In the genomic region with DNA sequence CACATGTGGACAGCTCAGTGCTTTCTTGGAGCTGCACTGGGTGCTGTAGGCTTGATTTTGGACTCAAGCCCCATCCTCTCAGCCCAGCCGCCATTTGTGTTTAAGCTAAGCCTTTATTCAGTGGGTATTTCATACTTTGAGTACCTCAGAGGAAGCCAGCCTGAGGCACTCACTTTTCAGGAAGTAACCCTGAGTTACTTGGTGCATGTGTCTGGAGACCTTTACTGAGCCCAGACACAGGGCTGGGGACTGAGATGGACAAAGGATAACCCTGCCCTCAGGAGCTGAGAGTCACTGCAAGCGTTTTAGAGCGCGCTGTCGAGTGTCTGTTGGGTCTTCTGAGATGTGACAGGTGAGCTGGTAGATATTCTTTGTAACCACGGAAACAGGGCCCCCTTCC, we compare ENCODE assay signal across 32 mouse cellular contexts. TPM values are rescaled to one million over a fixed set of nuclear protein-coding genes. Genes with fewer than 3 reads are reported as not detected.
DNase-seq lines count a peak whose midpoint lies in the region; ATAC-seq lines count a peak whose summit lies in the region.
"Had no signal": no experiment of that assay in that cellular context is flagged by ENCODE, and none has a peak within 500 bp of the region (broad histone marks: within the 10 kb centered on the region; RNA-seq: fewer than 3 reads in every experiment).

No protein-coding gene starts in this region.

- no peak overlapping the region for H3K9ac ChIP-seq in midbrain, embryonic 12.5 days (replicated peaks)
- H3K9ac ChIP-seq in midbrain, embryonic 14.5 days (replicated peaks; ENCODE audit: low read length), result no peak overlapping the region
- H3K9ac ChIP-seq: heart, embryonic 13.5 days; hindbrain, embryonic 14.5 days had no signal

- no peak overlapping the region for H3K4me3 ChIP-seq in heart, embryonic 10.5 days
- H3K4me3 ChIP-seq in midbrain, embryonic 12.5 days, result no peak overlapping the region
- no peak overlapping the region for H3K4me3 ChIP-seq in midbrain, embryonic 14.5 days (replicated peaks; ENCODE audit: low read depth, low read length)
- H3K4me3 ChIP-seq: forebrain, embryonic 10.5 days; heart, embryonic 13.5 days had no signal

- no peak for ATAC-seq in midbrain, embryonic 12.5 days (ENCODE audit: low FRiP score, low read depth)
- ATAC-seq in midbrain, embryonic 14.5 days (ENCODE audit: low FRiP score, low TSS enrichment), result no peak
- peak; percentile 33; the same call in 1 of the 2 replicates for ATAC-seq in megakaryocyte, adult 5-6 weeks (ENCODE audit: poor library complexity, severe bottlenecking)
- ATAC-seq: CD4-positive, CD25-positive, alpha-beta regulatory T cell, adult 4 months; forebrain, embryonic 14.5 days; hindbrain, postnatal 0 days; inflammation-experienced regulatory T-cells, adult 6 months; intestine, embryonic 16.5 days had no signal

- no peaks in the 10 kb centered on the region for H3K27me3 ChIP-seq in heart, embryonic 10.5 days (ENCODE audit: insufficient read depth, poor library complexity, severe bottlenecking)
- no peaks in the 10 kb centered on the region for H3K27me3 ChIP-seq in midbrain, embryonic 12.5 days
- H3K27me3 ChIP-seq in midbrain, embryonic 14.5 days (ENCODE audit: control insufficient read depth, insufficient read depth, low read length), result no peaks in the 10 kb centered on the region
- H3K27me3 ChIP-seq: heart, embryonic 13.5 days had no signal

- WGBS in heart, embryonic 10.5 days, result 89% methylated on average over 6 of the region's 6 CpGs
- 91% methylated on average over 6 of the region's 6 CpGs for WGBS in midbrain, embryonic 12.5 days
- WGBS in midbrain, embryonic 14.5 days, result 84% methylated on average over 6 of the region's 6 CpGs

- DNase-seq in heart, embryonic 10.5 days (ENCODE audit: low spot score), result no peak
- no peak for DNase-seq in heart, postnatal 4 days
- no peak for DNase-seq in midbrain, embryonic 14.5 days
- DNase-seq in layer of hippocampus, adult 18-20 months (ENCODE audit: low spot score in 2 of 2), result no peak
- DNase-seq: adrenal gland, adult 2 months; adrenal gland, postnatal 14 days; cerebellum, adult 11 months; cerebellum, adult 2 months; cerebellum, adult 9-11 months; cerebellum, postnatal 25 days; gastrocnemius, postnatal 14 days; heart, adult 18-20 months; heart, postnatal 14 days had no signal

- 0 out of 2 replicates have a peak overlapping the region, but pooled peaks have one; percentile 2 for H3K27ac ChIP-seq in heart, embryonic 10.5 days
- 0 out of 2 replicates have a peak overlapping the region, but pooled peaks have one; percentile 10 for H3K27ac ChIP-seq in midbrain, embryonic 12.5 days (replicated peaks)
- H3K27ac ChIP-seq in midbrain, embryonic 14.5 days (replicated peaks; ENCODE audit: low read depth, low read length), result no peak overlapping the region
- H3K27ac ChIP-seq: forebrain, embryonic 10.5 days; heart, embryonic 13.5 days; hindbrain, embryonic 14.5 days; hindbrain, postnatal 0 days had no signal

- peaks cover 11% of the 10 kb centered on the region; the same call in 1 of the 2 replicates for H3K36me3 ChIP-seq in heart, embryonic 10.5 days
- H3K36me3 ChIP-seq in midbrain, embryonic 12.5 days, result peaks cover 7% of the 10 kb centered on the region; the same call in 1 of the 2 replicates
- H3K36me3 ChIP-seq in midbrain, embryonic 14.5 days (ENCODE audit: control insufficient read depth, insufficient read depth, low read length), result no peaks in the 10 kb centered on the region

- no peak overlapping the region for H3K4me2 ChIP-seq in midbrain, embryonic 12.5 days (replicated peaks)
- H3K4me2 ChIP-seq in midbrain, embryonic 14.5 days (ENCODE audit: low read length), result no peak overlapping the region
- H3K4me2 ChIP-seq: heart, embryonic 13.5 days; hindbrain, embryonic 14.5 days had no signal

- H3K4me1 ChIP-seq in heart, embryonic 10.5 days, result peaks cover 55% of the 10 kb centered on the region
- H3K4me1 ChIP-seq in midbrain, embryonic 12.5 days, result peaks cover 44% of the 10 kb centered on the region
- H3K4me1 ChIP-seq in midbrain, embryonic 14.5 days (ENCODE audit: control insufficient read depth, insufficient read depth, low read length), result peaks cover 24% of the 10 kb centered on the region

- no peaks in the 10 kb centered on the region for H3K9me3 ChIP-seq in heart, embryonic 10.5 days
- no peaks in the 10 kb centered on the region for H3K9me3 ChIP-seq in midbrain, embryonic 12.5 days
- H3K9me3 ChIP-seq in midbrain, embryonic 14.5 days (ENCODE audit: control insufficient read depth, low read length), result no peaks in the 10 kb centered on the region
- H3K9me3 ChIP-seq: forebrain, embryonic 10.5 days; heart, embryonic 13.5 days had no signal

RNA-seq across cellular contexts. Expression of a gene that starts 23.3 kb away (rescaled TPM):
- polyA plus RNA-seq in heart, embryonic 10.5 days (2016; fragmentation: Nextera tagmentation; extraction: Ambion mirVana), result 11.2 and 13.6 TPM in 2 replicates
- 10 to 100 TPM; 92.8 to 94.2 TPM for total RNA-seq in heart, postnatal 4 days (2021)
- 11.0 and 14.8 TPM in 2 replicates for polyA plus RNA-seq in midbrain, embryonic 12.5 days (2016; fragmentation: Nextera tagmentation; extraction: Ambion mirVana)
- polyA plus RNA-seq in midbrain, embryonic 14.5 days (2014; fragmentation: Nextera tagmentation; extraction: Ambion mirVana), result 14.8 and 24.3 TPM in 2 replicates
- total RNA-seq in megakaryocyte, adult 5-6 weeks (2015), result 11.2 and 14.3 TPM in 2 replicates
- 85.1 and 86.5 TPM in 2 replicates for total RNA-seq in megakaryocyte, adult 5-6 weeks (2017)
- 100 to 1,000 TPM; 116 to 127 TPM for total RNA-seq in layer of hippocampus, adult 18-20 months (2021)

RNA-seq across cellular contexts. Expression of a gene that starts 41.4 kb away (rescaled TPM):
- polyA plus RNA-seq in heart, embryonic 10.5 days (2016; fragmentation: Nextera tagmentation; extraction: Ambion mirVana), result not detected in 2 replicates
- not detected for total RNA-seq in heart, postnatal 4 days (2021)
- not detected in 2 replicates for polyA plus RNA-seq in midbrain, embryonic 12.5 days (2016; fragmentation: Nextera tagmentation; extraction: Ambion mirVana)
- not detected in 2 replicates for polyA plus RNA-seq in midbrain, embryonic 14.5 days (2014; fragmentation: Nextera tagmentation; extraction: Ambion mirVana)
- not detected in 2 replicates for total RNA-seq in megakaryocyte, adult 5-6 weeks (2015)
- total RNA-seq in megakaryocyte, adult 5-6 weeks (2017), result not detected in 2 replicates
- total RNA-seq in layer of hippocampus, adult 18-20 months (2021), result not detected
- total RNA-seq: adrenal gland, adult 2 months; adrenal gland, postnatal 14 days; adrenal gland, postnatal 4 days; gastrocnemius, postnatal 14 days; gastrocnemius, postnatal 4 days; heart, adult 18-20 months; heart, postnatal 14 days; hematopoietic stem cell, adult 5-6 weeks; hindbrain, postnatal 0 days; MEL had no signal
- polyA plus RNA-seq: adrenal gland, adult 2 months; C2C12; CD4-positive, CD25-positive, alpha-beta regulatory T cell, adult 4 months; cerebellum, adult 2 months; cortical plate, adult 2 months; embryonic facial prominence, embryonic 11.5 days; embryonic facial prominence, embryonic 14.5 days; forebrain, embryonic 10.5 days; forebrain, embryonic 14.5 days; heart, embryonic 13.5 days; heart, embryonic 16.5 days; hindbrain, embryonic 14.5 days; hindbrain, postnatal 0 days; inflammation-experienced regulatory T-cells, adult 6 months; intestine, embryonic 16.5 days had no signal
